Mouse (Mus musculus) hindlimb bud, embryonic 11.5 days (tissue): ENCODE results near the gene Brms1.
A peak's percentile ranks its signal among the peaks of the same experiment; 100 is the strongest.

Experiments used
- DNase-seq: peaks from one replicate; pipeline ENCODE4 v3.0.0-alpha.2; 2012; ENCODE audit warnings: low read depth, low spot score; ENCODE audit errors: extremely low spot score

Brms1 gene

DNA sequence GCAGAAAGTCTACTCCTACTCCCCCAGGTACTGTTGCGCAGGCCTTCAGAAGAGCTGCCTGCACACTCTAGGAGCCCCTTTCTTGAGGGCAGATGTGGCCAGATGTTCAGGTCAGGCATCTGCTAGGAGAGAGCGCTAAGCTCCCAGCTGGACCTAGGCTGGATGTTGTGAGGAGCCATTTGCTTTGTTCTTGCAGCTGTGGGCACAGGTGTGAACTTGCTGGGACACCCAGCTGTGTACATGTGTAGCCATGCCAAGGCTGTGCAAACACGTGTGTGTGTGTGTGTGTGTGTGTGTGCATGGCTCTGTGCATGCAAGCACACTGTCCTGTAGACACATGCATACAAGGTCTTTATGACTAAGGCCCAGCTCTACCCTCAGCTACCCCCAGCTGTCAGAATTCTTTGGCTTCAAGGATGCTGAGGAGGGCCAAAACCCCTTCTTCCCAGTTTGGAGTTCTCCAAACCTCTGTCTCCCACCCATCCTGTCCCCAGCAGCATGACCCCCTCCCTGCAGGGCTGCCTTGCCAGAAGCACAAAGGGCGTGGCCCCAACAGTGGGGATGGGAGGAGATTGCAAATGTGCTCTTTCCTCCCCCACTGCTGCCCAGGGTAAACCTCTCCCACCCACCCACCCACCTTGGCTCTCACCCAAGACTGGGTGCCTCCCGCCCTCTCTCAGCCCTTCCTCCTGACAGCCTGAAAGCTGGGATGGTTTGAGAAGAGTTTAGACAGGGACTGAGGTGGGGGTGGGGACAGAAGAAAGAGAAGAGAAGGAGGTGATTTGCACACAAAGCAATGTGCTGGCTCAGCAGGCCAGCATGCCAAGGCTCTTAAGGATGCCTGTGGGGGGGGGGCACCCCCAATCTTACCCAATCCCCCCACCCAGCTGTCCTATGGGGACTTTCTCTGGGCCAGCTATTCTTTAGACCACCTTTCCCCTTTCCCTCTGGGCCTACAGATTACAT is 19.5 kb downstream of the Brms1 start:
- no peak for DNase-seq

DNA sequence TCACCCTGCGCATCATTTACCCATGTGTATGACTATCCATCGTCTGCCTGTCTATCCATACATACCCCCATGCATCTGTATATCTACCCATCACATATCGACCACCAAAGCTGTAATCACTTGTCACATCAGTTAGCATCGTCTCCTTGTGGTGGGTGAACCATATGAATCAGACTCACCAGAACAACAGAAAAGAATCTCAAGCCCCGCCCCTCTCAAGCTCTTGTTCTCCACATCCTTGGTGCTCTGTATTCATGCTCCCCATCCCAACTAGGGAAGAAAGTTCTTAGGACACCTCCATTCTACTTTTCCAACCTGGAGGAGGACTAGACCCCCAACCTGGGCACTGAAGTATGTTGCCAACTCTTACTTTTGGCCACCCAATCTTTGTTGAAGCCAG is 20.9 kb downstream of the Brms1 start:
- DNase-seq = no peak

GRCm38 (mm10) chr19:5062446-5062845 is 21.3 kb downstream of the Brms1 start:
- DNase-seq = no peak

DNA sequence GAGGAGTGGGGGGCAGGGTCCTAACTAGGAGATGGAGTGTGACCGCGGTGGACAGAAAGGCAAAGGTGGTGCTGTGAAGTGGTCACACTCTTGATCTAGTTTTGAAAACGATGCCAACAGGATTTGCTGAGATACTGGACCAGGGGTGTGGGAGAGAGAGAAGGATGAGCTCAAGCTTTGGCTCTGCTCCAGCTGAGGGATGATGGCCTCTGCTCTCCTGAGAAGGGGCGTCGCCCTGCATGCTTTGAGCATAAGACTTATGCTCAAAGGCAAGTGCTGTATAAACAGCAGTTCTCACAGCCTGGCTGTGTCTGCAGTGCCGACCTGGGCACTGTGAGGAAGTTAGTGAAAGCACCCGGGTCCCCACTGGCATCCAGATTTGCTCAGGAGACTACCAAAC is 23.9 kb downstream of the Brms1 start:
- DNase-seq = no peak

- DNase-seq = no peak
These were observed 26.1 kb downstream of the Brms1 start for GRCm38 (mm10) chr19:5067040-5067799.

DNA sequence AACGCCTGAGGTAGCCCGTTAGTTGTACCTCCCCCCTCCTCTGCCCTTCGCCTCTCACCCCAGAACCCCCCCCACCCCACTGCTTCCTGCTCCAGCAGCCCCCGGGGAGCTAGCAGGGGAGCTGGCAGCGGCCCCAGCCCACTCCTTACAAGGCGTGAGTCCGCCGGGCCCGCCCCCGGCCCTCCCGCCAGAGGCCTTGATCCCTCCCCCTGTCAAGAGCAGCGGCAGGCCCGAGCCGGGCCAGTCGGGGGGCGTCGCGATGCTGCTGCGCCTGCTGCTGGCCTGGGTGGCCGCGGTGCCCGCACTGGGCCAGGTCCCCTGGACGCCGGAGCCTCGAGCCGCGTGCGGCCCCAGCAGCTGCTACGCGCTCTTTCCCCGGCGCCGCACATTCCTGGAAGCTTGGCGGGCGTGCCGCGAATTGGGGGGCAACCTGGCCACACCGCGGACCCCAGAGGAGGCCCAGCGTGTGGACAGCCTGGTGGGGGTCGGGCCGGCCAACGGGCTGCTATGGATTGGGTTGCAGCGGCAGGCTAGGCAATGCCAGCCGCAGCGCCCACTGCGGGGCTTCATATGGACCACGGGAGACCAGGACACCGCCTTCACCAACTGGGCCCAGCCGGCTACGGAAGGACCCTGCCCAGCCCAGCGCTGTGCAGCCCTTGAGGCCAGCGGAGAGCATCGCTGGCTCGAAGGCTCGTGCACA is 26.9 kb downstream of the Brms1 start, which contains the start of gene Cd248:
Cd248 (plus strand) TSS at position 212 of the 703 bp plus-strand sequence.
- no peak for DNase-seq

- DNase-seq = no peak
These were observed 27.5 kb downstream of the Brms1 start for GRCm38 (mm10) chr19:5068570-5069234.

- no peak for DNase-seq
These were observed 28.3 kb downstream of the Brms1 start for GRCm38 (mm10) chr19:5069486-5069885.

DNA sequence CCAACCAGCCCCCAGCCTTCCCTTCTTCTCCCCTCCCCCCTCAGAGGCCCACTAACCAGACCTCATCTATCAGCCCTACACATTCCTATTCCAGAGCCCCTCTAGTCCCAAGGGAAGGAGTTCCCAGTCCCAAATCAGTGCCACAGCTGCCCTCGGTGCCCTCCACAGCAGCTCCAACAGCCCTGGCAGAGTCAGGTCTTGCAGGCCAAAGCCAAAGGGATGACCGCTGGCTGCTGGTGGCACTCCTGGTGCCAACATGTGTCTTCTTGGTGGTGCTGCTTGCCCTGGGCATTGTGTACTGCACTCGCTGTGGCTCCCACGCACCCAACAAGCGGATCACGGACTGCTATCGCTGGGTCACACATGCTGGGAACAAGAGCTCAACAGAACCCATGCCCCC is 28.8 kb downstream of the Brms1 start:
- DNase-seq = no peak

- DNase-seq = no peak
These were observed 29.9 kb downstream of the Brms1 start for GRCm38 (mm10) chr19:5071077-5071476.

- peak; percentile 95 for DNase-seq
These were observed 30.6 kb downstream of the Brms1 start for GRCm38 (mm10) chr19:5071545-5072369.

- DNase-seq = no peak
These were observed 31.4 kb downstream of the Brms1 start for GRCm38 (mm10) chr19:5072389-5073019.

GRCm38 (mm10) chr19:5073028-5073427 is 31.9 kb downstream of the Brms1 start:
- no peak for DNase-seq

DNA sequence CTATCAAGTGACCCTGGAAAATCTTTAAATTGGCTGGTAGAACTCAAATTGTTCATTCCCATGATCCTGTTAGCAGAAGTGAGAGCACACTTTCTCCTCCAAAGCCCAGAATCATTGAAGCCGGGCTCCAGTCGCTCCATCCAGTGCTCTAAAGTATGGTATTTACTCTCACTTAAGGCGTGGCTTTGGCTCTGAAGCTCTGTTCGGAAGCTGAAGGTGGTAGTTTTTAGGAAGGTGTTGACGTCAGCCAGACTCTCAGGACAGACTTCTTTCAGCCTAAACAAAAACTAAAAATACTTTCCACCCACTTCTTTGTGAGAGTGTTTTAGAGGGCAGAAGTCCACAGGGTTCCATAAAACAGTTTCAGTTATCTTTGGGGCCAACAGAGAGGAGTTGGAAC is 32.4 kb downstream of the Brms1 start:
- DNase-seq = no peak

GRCm38 (mm10) chr19:5079279-5079678 is 38.1 kb downstream of the Brms1 start:
- DNase-seq = no peak

DNA sequence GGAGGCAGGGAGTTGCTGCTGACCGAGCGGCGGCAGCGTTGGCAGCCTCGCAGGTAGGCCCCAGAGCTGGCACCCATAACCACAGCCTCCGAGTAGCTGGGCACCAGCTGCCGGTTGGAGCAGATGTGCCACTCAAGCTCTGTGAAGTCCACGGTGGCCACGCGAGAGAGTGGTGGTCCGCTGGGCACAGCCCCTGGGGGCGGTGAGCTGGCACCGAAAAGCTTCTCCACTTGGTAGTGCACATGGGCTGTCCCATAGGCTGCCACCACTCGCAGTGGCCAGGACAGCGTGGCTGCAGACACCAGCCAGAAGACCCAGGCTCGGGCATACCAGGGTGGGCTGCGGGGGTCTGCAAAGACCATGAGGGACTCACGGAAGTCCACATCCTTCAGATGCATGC is 40.9 kb downstream of the Brms1 start:
- no peak for DNase-seq

DNA sequence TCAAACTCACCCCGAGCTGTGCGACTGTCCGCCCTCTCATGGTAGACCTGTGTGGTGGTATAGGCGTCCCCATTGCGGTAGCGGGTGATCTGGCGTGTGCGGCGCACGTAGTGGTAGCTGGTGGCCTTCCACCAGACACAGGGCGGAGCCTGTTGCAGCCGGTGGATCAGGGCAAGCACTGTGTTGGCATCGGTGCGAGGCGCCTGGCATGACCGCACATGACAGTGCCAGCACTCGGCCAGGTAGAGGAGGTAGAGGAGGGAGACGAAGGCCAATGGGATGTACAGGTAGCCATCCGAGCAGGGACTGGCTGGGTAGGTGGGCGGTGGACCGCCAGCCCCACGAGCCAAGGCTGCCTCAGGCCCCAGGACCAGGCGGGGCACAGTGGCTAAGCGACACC is 41.4 kb downstream of the Brms1 start:
- no peak for DNase-seq

DNA sequence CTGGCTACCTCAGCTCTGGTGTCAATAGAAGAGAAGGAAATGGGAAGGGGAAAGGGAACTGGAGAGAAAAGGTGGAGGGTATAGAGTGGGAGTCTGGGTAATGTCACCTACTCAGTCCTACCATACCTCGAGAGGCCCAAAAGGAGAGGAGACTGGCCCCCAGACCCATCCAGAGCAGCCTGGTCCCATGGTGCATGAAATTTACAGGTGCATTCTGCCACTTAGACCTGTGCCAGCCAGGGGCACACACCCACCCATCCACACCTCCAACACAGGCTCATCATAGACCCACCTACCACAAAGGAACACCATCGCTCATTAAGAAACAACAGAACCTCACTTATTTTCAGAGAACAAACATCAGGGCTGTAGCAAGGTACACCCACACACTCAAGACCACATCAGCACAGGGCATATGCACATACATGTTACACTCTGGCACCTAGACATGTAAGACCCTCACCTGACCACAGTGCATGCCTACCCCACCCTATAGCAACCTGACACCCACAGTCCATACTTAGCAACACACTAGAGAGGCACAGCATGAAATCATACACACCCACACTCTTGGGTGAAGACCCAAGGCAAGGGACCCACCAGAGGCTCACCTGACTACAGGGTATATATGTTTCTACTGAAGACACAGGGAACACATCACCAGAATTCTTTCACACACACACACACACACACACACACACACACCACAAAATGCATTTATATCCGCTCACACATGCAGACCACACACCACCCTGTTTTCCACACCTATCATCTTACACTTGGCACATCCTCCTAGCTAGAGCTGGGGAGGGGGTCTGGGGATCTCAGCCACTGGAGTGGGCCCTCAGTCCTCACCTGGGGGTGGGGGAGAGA is 43.0 kb downstream of the Brms1 start:
- DNase-seq = no peak

- DNase-seq = no peak
These were observed 43.6 kb downstream of the Brms1 start for GRCm38 (mm10) chr19:5084834-5085144.
